Mouse (Mus musculus) MEL (cell line): ENCODE data around the gene Phf20. TPM values are rescaled to one million over a fixed set of nuclear protein-coding genes. Genes with fewer than 3 reads are reported as not detected.

Source experiments
- DNase-seq: peaks from one replicate; pipeline ENCODE4 v3.0.0; 2011; ENCODE audit warnings: low read depth, low spot score
- H3K27ac ChIP-seq: 2 replicates; pipeline ENCODE4 v1.5.1; 2012; ENCODE audit warnings: low read depth, mild to moderate bottlenecking, control low read depth, low read length, moderate library complexity; ENCODE audit not compliant: control insufficient read depth
- H3K27me3 ChIP-seq, 2 experiments: fragments of 150-350 bp in 1 of 2; sonication (generic) in 1 of 2; 2 replicates each; pipeline ENCODE4 v1.6.1; 2012; ENCODE audit warnings: low read length in 2 of 2, mild to moderate bottlenecking in 2 of 2, improper control_type of control experiment in 1 of 2, moderate library complexity in 1 of 2; ENCODE audit not compliant: insufficient read depth in 2 of 2, control insufficient read depth in 1 of 2
- H3K36me3 ChIP-seq, 2 experiments: 2 replicates each; pipeline ENCODE4 v1.6.1; 2012 to 2014; ENCODE audit warnings: low read length in 2 of 2, improper control_type of control experiment in 1 of 2, inconsistent platforms in 1 of 2, mild to moderate bottlenecking in 1 of 2; ENCODE audit not compliant: insufficient read depth in 2 of 2, control insufficient read depth in 1 of 2
- H3K4me1 ChIP-seq, 2 experiments: fragments of 150-350 bp in 1 of 2; sonication (generic) in 1 of 2; 2 replicates each; pipeline ENCODE4 v1.6.1; 2012; ENCODE audit warnings: low read length in 2 of 2, improper control_type of control experiment in 1 of 2, mild to moderate bottlenecking in 1 of 2; ENCODE audit not compliant: insufficient read depth in 2 of 2, control insufficient read depth in 1 of 2
- H3K4me3 ChIP-seq, 2 experiments: fragments of 150-350 bp in 1 of 2; sonication (generic) in 1 of 2; 2 replicates each; pipeline ENCODE4 v1.5.1; 2012; ENCODE audit warnings: low read depth in 2 of 2, low read length in 2 of 2, mild to moderate bottlenecking in 2 of 2, moderate library complexity in 2 of 2, control low read depth in 1 of 2, improper control_type of control experiment in 1 of 2; ENCODE audit not compliant: control insufficient read depth in 1 of 2, insufficient read depth in 1 of 2
- H3K79me2 ChIP-seq: 2 replicates; pipeline ENCODE4 v1.6.1; 2012; ENCODE audit warnings: mild to moderate bottlenecking, low read length, moderate library complexity; ENCODE audit not compliant: control insufficient read depth, poor library complexity, insufficient read depth
- H3K9ac ChIP-seq: 2 replicates; pipeline ENCODE4 v1.6.1; 2012; ENCODE audit warnings: low read depth, mild to moderate bottlenecking, control low read depth, low read length, moderate library complexity; ENCODE audit not compliant: control insufficient read depth, poor library complexity, severe bottlenecking
- H3K9me3 ChIP-seq: fragments of 150-350 bp; sonication (generic); replicated peaks from 2 replicates; pipeline ENCODE4 v1.6.1; 2012; ENCODE audit warnings: mild to moderate bottlenecking, low read length, improper control_type of control experiment, moderate library complexity; ENCODE audit not compliant: insufficient read depth
- BHLHE40 ChIP-seq: IDR thresholded peaks from 2 replicates; pipeline ENCODE4 v1.6.1; 2012; ENCODE audit warnings: low read depth, mild to moderate bottlenecking, inconsistent platforms, low read length, improper control_type of control experiment, borderline replicate concordance
- CTCF ChIP-seq, 3 experiments: IDR thresholded peaks in 2 of 3; conservative IDR thresholded peaks in 1 of 3; 2 replicates each; pipeline ENCODE4 v1.5.1; 2011 to 2012; ENCODE audit warnings: low read length in 3 of 3, low read depth in 2 of 3, mild to moderate bottlenecking in 2 of 3, improper control_type of control experiment in 1 of 3, inconsistent platforms in 1 of 3, mixed read lengths in 1 of 3, moderate library complexity in 1 of 3; ENCODE audit not compliant: control insufficient read depth in 1 of 3, insufficient read depth in 1 of 3, poor library complexity in 1 of 3, severe bottlenecking in 1 of 3
- EP300 ChIP-seq, 2 experiments: IDR thresholded peaks; 2 replicates each; pipeline ENCODE4 v1.6.1; 2011; ENCODE audit warnings: improper control_type of control experiment in 2 of 2, low read length in 2 of 2, low read depth in 1 of 2, mild to moderate bottlenecking in 1 of 2
- JUND ChIP-seq: IDR thresholded peaks from 2 replicates; pipeline ENCODE4 v1.6.1; 2011; ENCODE audit warnings: low read depth, mild to moderate bottlenecking, improper control_type of control experiment, low read length
- MXI1 ChIP-seq: IDR thresholded peaks from 2 replicates; pipeline ENCODE4 v1.6.1; 2011; ENCODE audit warnings: mild to moderate bottlenecking, low read depth, low read length, improper control_type of control experiment
- MYC ChIP-seq: IDR thresholded peaks from 2 replicates; pipeline ENCODE4 v1.6.1; 2011; ENCODE audit warnings: low read depth, mild to moderate bottlenecking, low read length, improper control_type of control experiment, moderate library complexity
- POLR2A ChIP-seq, 2 experiments: IDR thresholded peaks; 2 replicates each; pipeline ENCODE4 v1.6.1; 2011 to 2012; ENCODE audit warnings: low read length in 2 of 2, mild to moderate bottlenecking in 2 of 2, control low read depth in 1 of 2, improper control_type of control experiment in 1 of 2, low read depth in 1 of 2, moderate library complexity in 1 of 2; ENCODE audit not compliant: control insufficient read depth in 1 of 2, insufficient read depth in 1 of 2, poor library complexity in 1 of 2
- RAD21 ChIP-seq: IDR thresholded peaks from 2 replicates; pipeline ENCODE4 v1.6.1; 2011; ENCODE audit warnings: mild to moderate bottlenecking, low read depth, low read length, improper control_type of control experiment
- SIN3A ChIP-seq: IDR thresholded peaks from 2 replicates; pipeline ENCODE4 v1.6.1; 2012; ENCODE audit warnings: low read length, improper control_type of control experiment, inconsistent platforms
- SMC3 ChIP-seq: IDR thresholded peaks from 2 replicates; pipeline ENCODE4 v1.6.1; 2011; ENCODE audit warnings: low read depth, low read length, improper control_type of control experiment
- TBP ChIP-seq: IDR thresholded peaks from 2 replicates; pipeline ENCODE4 v1.8.0; 2011; ENCODE audit warnings: low read depth, low read length, improper control_type of control experiment
- USF1 ChIP-seq: IDR thresholded peaks from 2 replicates; pipeline ENCODE4 v1.6.1; 2014; ENCODE audit warnings: low read depth, mild to moderate bottlenecking, inconsistent platforms, low read length, improper control_type of control experiment, moderate library complexity
- ZC3H11A ChIP-seq: IDR thresholded peaks from 2 replicates; pipeline ENCODE4 v1.6.1; 2012; ENCODE audit warnings: low read depth, mild to moderate bottlenecking, inconsistent platforms, low read length, improper control_type of control experiment
- ZKSCAN1 ChIP-seq: IDR thresholded peaks from 2 replicates; pipeline ENCODE4 v1.6.1; 2012; ENCODE audit warnings: low read depth, mild to moderate bottlenecking, inconsistent platforms, low read length, improper control_type of control experiment, moderate library complexity
- ZMIZ1 ChIP-seq: IDR thresholded peaks from 2 replicates; pipeline ENCODE4 v1.6.1; 2012; ENCODE audit warnings: low read depth, mild to moderate bottlenecking, inconsistent platforms, low read length, improper control_type of control experiment, moderate library complexity
- ZNF384 ChIP-seq: IDR thresholded peaks from 2 replicates; pipeline ENCODE4 v1.6.1; 2012; ENCODE audit warnings: low read depth, mild to moderate bottlenecking, inconsistent platforms, low read length, improper control_type of control experiment
- polyA plus RNA-seq, 2 experiments: library from polyadenylated mRNA; stranded (reverse) in 1 of 2; unstranded in 1 of 2; fragments of >175 nt in 1 of 2; fragments of >200 nt in 1 of 2; gene quantifications; 2 replicates each; pipeline versions ENCODE4 v1.2.1 to v1.2.4; 2012; ENCODE audit warnings: low replicate concordance in 2 of 2, low read depth in 1 of 2; ENCODE audit not compliant: insufficient read length in 2 of 2, insufficient read depth in 1 of 2, missing spikeins in 1 of 2
- total RNA-seq: library from RNA; depleted of rRNA; stranded (reverse); fragments of 300-350 nt; gene quantifications from 2 replicates; pipeline ENCODE4 v1.2.3, GENCODE M21; 2012

Gene Phf20
- total and polyA plus RNA-seq, 3 experiments, result 11.7 to 16.9 TPM; not detected in 1

DNA sequence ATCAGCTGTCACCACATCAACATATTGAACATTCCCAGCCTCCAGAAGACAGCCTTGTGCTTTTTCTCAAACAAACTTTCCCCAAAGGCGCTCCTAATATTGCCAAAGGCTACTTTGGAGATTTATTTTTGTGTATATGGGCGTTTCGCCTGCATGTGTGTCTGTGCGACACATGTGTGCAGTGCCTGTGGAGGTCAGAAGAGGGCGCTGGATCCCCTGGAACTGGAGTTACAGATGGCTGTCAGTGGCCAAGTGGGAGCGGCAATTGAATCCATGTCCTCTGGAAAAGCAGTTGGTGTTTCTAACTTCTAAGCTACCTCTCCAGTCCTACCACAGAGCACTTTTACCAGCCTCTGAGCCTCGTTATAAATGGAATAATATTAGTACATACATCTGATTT lies 155.0 kb downstream of the Phf20 start:
- H3K4me1 ChIP-seq, result peaks cover 0 to 16% of the 10 kb centered on the region in 2 experiments; a peak in 3 of 4 replicates
- H3K79me2 ChIP-seq, result no peaks in the 10 kb centered on the region
- H3K27ac ChIP-seq, result no peak overlapping the region
- no peaks in the 10 kb centered on the region for H3K9me3 ChIP-seq
- peak; percentile 17 for DNase-seq
- no peak overlapping the region for H3K4me3 ChIP-seq
- peaks cover 0 to 2% of the 10 kb centered on the region in 2 experiments; a peak in 1 of 4 replicates for H3K36me3 ChIP-seq
- no peaks in the 10 kb centered on the region for H3K27me3 ChIP-seq
- no peak for TF ChIP-seq BHLHE40
- peak; percentile 26 to 50 (median 28) for TF ChIP-seq CTCF (IDR thresholded peaks at IDR 0.05 in 2 of 3, conservative IDR thresholded peaks at IDR 0.05 in 1 of 3; ENCODE audit: control insufficient read depth in 1 of 3, insufficient read depth in 1 of 3, low read depth in 2 of 3, low read length in 3 of 3, poor library complexity in 1 of 3, severe bottlenecking in 1 of 3)
- TF ChIP-seq ZKSCAN1, result no peak
- TF ChIP-seq POLR2A (IDR thresholded peaks at IDR 0.05; ENCODE audit: control insufficient read depth in 1 of 2, insufficient read depth in 1 of 2, low read depth in 1 of 2, low read length in 2 of 2, poor library complexity in 1 of 2), result no peak
- TF ChIP-seq USF1, result no peak
- no peak for TF ChIP-seq EP300 (IDR thresholded peaks at IDR 0.05; ENCODE audit: low read depth in 1 of 2, low read length in 2 of 2)
- no peak for TF ChIP-seq SIN3A
- no peak for TF ChIP-seq JUND
- TF ChIP-seq RAD21, result peak; percentile 2; the same call in 1 of the 2 replicates
- TF ChIP-seq ZC3H11A, result no peak
- no peak for TF ChIP-seq SMC3
- no peak overlapping the region for H3K9ac ChIP-seq

DNA sequence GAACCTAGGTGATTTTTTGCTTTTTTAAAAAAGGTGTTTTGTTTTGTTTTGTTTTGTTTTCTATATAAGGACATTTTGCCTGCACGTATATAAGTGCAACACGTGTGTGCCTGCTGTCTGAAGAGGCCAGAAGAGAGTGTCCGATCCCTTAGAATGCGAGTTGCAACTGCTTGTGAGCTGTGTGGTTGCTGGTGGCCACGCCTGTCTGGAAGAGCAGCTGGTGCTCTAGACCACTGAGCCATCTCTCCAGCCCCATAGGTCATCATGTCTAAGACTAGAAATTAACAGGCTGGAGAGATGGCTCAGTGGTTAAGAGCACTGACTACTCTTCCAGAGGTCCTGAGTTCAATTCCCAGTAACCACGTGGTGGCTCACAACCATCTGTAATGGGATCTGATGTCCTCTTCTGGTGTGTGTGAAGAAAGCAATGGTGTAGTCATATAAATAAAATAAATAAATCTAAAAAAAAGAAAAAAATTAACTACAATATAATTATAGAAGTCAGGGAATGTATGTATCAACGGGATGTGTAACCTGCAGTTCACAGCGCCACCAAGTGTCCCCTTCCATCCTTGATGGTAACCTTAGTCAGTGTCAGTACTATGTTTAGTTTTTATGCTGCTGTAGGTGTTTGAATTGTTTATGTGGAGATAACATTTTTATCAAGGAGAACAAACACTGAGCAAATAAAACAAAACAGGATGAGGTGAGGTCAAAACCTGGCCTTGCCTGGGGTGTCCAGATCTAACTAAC lies 156.3 kb downstream of the Phf20 start:
- no peaks in the 10 kb centered on the region for H3K9me3 ChIP-seq
- H3K79me2 ChIP-seq, result no peaks in the 10 kb centered on the region
- no peaks in the 10 kb centered on the region for H3K27me3 ChIP-seq
- peak overlapping the region; percentile 29; the same call in 1 of the 2 replicates for H3K9ac ChIP-seq
- H3K4me1 ChIP-seq, result peaks cover 0 to 16% of the 10 kb centered on the region in 2 experiments; a peak in 3 of 4 replicates
- TF ChIP-seq RAD21 (peak; percentile 86), SIN3A (peak; percentile 32; the same call in 1 of the 2 replicates), ZNF384 (peak; percentile 42; the same call in 1 of the 2 replicates), CTCF (IDR thresholded peaks at IDR 0.05 in 2 of 3, conservative IDR thresholded peaks at IDR 0.05 in 1 of 3; ENCODE audit: control insufficient read depth in 1 of 3, insufficient read depth in 1 of 3, low read depth in 2 of 3, low read length in 3 of 3, poor library complexity in 1 of 3, severe bottlenecking in 1 of 3) (peak; percentile 51 to 82 (median 64)), MYC (0 out of 2 replicates have a peak, but pooled peaks have one; percentile 40), TBP (peak; percentile 95), EP300 (IDR thresholded peaks at IDR 0.05; ENCODE audit: low read depth in 1 of 2, low read length in 2 of 2) (no peak), MXI1 (peak; percentile 69), ZC3H11A (peak; percentile 76), SMC3 (peak; percentile 73), ZMIZ1 (no peak)
- peak overlapping the region; percentile 19 for H3K27ac ChIP-seq
- peaks cover 0 to 2% of the 10 kb centered on the region in 2 experiments; a peak in 1 of 4 replicates for H3K36me3 ChIP-seq
- peak overlapping the region; percentile 9 to 41; a peak in 2 of 4 replicates for H3K4me3 ChIP-seq
- DNase-seq, result peak; percentile 69
